Mouse (Mus musculus) splenic B cell, adult 2 months (primary cell): ENCODE data around the gene Ccdc167.

Source experiments
- DNase-seq: peaks from one replicate; pipeline ENCODE4 v3.0.0-alpha.2; 2011; ENCODE audit warnings: low read depth, low spot score
- H3K27me3 ChIP-seq: 2 replicates; pipeline ENCODE4 v1.6.1; 2012; ENCODE audit warnings: mild to moderate bottlenecking, low read length, moderate library complexity, mixed read lengths; ENCODE audit not compliant: control insufficient read depth, poor library complexity, insufficient read depth, severe bottlenecking
- H3K36me3 ChIP-seq: 2 replicates; pipeline ENCODE4 v1.6.1; 2012; ENCODE audit warnings: mild to moderate bottlenecking, low read length, moderate library complexity, mixed read lengths; ENCODE audit not compliant: control insufficient read depth, poor library complexity, insufficient read depth, severe bottlenecking

Ccdc167 gene

DNA sequence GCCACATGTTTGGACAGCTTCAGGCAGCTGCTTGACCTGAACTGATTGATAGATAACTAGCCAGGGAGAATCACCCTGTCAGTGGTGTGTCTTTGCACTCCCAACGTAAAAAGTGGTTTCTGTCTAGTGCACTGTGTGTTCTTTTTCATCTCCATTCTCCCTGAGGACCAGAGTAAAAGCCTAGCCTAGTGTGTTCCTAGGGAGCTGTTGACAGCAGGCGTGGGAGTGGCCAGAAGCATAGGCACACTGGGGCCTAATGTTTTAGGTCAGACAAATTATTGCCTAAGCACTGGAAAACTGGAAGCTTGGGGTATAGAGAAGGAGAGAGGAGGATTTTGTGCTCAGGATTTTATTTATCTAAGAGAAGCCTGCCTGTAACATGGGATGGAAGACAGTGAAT, 33.7 kb downstream of the Ccdc167 start:
- no peak for DNase-seq
- Histone ChIP-seq H3K36me3 (peaks cover 21% of the 10 kb centered on the region), H3K27me3 (no peaks in the 10 kb centered on the region)

GRCm38 (mm10) chr17:29682261-29682660, 34.6 kb downstream of the Ccdc167 start:
- Histone ChIP-seq H3K27me3 (no peaks in the 10 kb centered on the region), H3K36me3 (peaks cover 18% of the 10 kb centered on the region)
- no peak for DNase-seq

DNA sequence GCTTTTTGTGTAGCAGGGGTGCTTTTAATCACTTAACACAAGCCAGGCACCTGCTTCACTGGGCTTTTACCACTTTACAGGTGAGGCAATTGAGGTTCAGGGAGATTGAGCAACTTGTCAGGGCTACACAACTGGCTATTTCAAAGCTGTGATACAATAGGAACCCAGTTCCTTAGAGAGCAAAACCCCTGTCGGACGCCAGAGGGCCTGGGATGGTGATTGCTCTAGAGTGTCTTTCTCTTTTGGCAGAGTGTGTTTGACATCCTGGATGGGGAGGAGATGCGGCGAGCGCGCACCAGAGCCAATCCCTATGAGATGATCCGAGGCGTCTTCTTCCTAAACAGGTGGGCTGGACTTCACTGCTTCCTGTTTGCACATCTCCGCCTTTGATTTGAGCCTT, 35.2 kb downstream of the Ccdc167 start:
- Histone ChIP-seq H3K27me3 (no peaks in the 10 kb centered on the region), H3K36me3 (peaks cover 17% of the 10 kb centered on the region)
- no peak for DNase-seq

DNA sequence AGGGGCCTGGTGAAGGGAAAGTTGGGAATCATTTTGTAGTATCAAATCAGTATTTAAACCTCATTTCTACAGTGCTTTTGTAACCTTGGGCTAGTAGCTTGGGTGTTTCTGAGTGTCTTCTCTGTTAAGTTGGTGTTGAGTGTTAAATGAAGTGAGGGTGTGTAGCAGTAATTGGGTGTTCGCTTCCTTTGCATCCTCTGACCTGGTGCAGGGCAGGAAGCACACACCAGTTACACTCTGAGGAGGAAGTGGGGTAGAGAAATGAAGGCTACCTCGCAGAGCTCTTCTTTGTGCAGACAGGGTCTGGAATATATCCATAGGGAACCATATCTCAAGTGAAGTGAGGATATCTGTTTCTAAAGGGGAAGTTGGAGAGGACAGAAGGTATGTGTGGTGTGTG, 35.9 kb downstream of the Ccdc167 start:
- H3K27me3 ChIP-seq = no peaks in the 10 kb centered on the region
- H3K36me3 ChIP-seq = peaks cover 12% of the 10 kb centered on the region
- DNase-seq = peak; percentile 30

DNA sequence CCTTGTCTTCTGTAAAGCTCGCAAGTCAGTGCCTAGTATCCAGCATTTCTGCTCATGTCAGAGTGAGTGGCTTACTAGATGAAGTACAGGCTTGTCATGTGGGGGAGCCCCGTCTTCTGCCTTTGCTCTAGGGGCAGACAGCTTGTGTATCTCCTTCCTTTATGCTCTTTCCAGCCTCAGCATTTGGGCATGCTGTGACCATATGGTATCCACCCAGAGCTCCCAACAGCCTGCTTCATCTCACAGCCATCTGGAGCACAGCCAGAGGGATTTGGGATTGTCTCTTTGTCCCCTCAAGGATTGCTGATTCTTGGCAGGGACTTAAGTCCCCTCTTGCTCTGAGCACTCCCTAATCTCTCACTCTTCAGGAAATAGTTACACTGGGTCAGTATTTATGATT, 36.7 kb downstream of the Ccdc167 start:
- H3K36me3 ChIP-seq = peaks cover 12% of the 10 kb centered on the region
- no peaks in the 10 kb centered on the region for H3K27me3 ChIP-seq
- DNase-seq = no peak

- peak; percentile 66 for DNase-seq
These were observed 37.6 kb downstream of the Ccdc167 start for GRCm38 (mm10) chr17:29679038-29679767.

GRCm38 (mm10) chr17:29678526-29678925, 38.3 kb downstream of the Ccdc167 start:
- Histone ChIP-seq H3K27me3 (no peaks in the 10 kb centered on the region), H3K36me3 (peaks cover 12% of the 10 kb centered on the region)
- DNase-seq = no peak

More at GRCm38 (mm10) chr17:29679038-29679767, 37.6 kb downstream of the Ccdc167 start:
- H3K36me3 ChIP-seq = peaks cover 14% of the 10 kb centered on the region
- no peaks in the 10 kb centered on the region for H3K27me3 ChIP-seq

GRCm38 (mm10) chr17:29673325-29673724, 43.5 kb downstream of the Ccdc167 start:
- no peaks in the 10 kb centered on the region for H3K27me3 ChIP-seq
- no peak for DNase-seq
- H3K36me3 ChIP-seq = peaks cover 13% of the 10 kb centered on the region

DNA sequence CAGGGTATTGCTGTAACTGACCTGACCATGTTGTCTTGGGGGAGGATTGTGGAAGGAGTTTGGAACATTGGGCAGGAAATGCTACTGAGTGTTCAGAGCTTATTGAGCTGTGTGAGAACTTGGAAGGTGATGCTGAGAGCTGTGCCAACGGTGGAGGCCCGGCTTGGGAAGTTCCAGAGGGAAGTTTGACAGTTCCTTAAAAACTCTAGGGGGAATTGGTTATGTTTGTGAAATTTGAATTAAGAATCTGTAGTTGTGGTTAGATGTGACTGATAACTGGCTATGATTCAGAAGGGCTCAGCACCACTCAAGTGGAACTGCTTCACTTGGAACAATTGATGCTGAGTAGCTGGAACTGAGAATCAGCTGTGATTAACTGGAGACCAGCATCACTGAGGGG, 45.8 kb downstream of the Ccdc167 start:
- Histone ChIP-seq H3K27me3 (no peaks in the 10 kb centered on the region), H3K36me3 (peaks cover 12% of the 10 kb centered on the region)
- no peak for DNase-seq

- Histone ChIP-seq H3K27me3 (no peaks in the 10 kb centered on the region), H3K36me3 (peaks cover 8% of the 10 kb centered on the region)
- no peak for DNase-seq
These were observed 46.9 kb downstream of the Ccdc167 start for GRCm38 (mm10) chr17:29669936-29670335.

DNA sequence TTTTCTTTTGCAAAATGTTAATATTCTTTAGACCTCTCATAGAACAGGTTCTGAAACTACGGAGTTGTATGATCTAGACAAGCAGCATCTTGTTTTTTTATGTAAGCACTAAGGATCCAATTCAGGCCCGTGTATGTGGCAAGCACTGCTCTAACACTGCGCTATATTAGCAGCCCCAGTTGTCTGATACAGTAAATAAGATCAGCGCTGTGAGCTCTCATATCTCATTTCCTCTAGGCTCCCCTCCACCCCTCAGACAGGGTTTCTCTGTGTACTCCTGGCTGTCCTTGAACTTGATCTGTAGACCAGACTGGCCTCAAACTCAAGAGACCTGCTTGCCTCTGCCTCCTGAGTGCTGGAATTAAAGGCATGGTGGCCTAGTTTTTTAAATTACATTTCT, 47.8 kb downstream of the Ccdc167 start:
- H3K36me3 ChIP-seq = peaks cover 7% of the 10 kb centered on the region
- no peaks in the 10 kb centered on the region for H3K27me3 ChIP-seq
- no peak for DNase-seq

DNA sequence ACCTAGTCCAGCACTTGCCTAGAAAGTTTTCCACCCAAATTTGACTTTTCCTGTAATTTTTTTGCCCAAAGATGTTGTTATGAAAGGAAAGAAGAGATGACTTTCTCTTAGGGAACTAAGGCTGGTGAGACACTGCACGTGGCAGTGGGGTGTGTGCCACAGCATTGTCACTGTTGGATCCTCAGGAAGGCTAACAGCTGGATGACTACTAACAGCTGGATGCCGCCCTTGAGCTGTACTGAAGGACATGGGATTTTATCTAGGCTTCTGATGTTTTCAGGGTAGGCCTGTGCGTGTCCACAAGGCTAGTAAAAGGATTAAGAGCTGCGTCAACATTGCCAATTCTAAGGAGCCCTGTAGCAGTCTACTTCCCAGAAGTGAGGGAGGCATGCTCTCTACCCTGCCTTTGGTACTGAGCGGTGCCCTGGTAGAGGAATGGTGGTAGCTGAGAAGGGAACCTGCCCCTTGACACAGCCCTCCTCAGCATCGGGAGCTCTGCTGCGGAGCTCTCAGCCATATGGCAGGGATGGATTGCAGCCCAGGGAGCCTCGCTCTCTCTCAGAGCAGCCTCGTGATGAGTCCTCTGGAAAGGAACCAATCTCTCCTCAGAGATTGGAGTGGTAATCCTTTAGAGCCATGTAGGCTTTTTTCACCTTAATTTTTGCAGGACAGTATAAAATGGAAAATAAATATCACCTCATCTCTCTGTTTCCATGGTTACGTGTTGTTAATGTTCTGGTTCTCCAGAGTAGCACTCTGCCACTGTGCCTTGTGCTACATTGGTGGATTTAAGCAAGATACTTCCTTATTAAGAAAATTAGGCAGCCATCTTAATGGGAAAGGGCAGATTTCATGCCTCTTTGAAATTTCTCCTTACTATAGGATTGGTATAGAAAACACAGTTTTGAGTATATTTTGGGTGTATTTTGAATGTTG, 48.5 kb downstream of the Ccdc167 start:
- no peak for DNase-seq
- Histone ChIP-seq H3K36me3 (peaks cover 7% of the 10 kb centered on the region), H3K27me3 (no peaks in the 10 kb centered on the region)

DNA sequence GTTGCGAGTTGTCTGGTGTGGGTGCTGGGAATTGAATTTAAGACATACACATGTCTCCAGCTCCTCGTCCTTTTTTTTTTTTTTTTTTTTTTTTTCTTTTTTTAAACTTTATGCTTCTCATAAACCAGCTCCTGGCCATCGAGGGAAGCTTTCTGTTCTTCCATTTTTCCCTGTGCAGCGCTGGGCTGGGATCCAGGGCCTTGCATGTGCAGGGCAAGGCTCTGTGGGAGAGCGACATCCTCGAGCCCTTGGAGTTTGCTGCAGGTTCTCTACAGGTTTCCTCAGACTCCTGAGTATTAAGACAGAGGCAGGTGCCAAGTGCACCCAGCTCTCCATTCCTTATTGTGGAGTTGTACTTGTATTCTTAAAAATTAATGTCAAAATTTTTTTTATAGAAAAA, 54.7 kb downstream of the Ccdc167 start:
- H3K36me3 ChIP-seq = peaks cover 2% of the 10 kb centered on the region
- no peak for DNase-seq
- no peaks in the 10 kb centered on the region for H3K27me3 ChIP-seq

DNA sequence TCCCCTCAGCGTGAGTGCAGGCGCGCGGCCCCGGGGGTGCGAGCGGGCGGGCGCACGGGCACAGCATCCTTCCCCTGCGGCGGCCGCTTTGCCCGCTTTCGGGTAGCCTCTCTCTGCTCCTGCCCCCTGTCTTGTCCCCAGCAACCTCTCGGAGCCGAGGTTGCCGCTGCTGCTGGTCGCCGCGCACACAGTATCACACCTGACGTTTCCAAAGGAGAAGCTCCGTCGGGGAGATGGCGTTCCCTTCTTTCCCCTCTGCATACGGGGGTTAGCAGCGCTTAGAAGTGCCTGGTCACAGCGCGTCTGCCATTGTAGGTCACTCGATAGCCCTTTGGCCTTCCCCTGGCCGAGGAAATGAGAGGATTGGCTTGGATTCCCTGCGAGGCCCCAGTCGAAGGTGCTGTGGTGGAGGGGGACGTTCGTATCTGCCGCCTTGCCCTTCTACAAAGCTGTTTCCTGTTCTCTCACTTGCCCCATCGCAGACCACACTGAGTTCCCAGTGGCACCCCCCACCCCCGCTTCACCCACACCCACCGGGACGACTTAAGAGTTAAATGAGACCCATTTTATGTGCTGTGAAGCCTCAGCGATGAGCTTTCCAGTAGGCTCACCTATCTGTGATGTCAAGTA, 56.0 kb downstream of the Ccdc167 start:
- Histone ChIP-seq H3K27me3 (no peaks in the 10 kb centered on the region), H3K36me3 (peaks cover 2% of the 10 kb centered on the region)
- DNase-seq = no peak
